Mouse (Mus musculus) intestine, embryonic 15.5 days (tissue): ENCODE results near the gene U2af1l4. TPM values are rescaled to one million over a fixed set of nuclear protein-coding genes. Genes with fewer than 3 reads are reported as not detected.
A peak's percentile ranks its signal among the peaks of the same experiment; 100 is the strongest.

Experiments used
- ATAC-seq: fragments of 200-750 bp; cut with Nextera tagmentation; 2 replicates; pipeline ENCODE4 v1.8.0; 2017; ENCODE audit warnings: moderate TSS enrichment, moderate library complexity
- H3K27ac ChIP-seq: fragments of 300-500 bp; sonication (generic); 2 replicates; pipeline ENCODE4 v1.5.1; 2015; ENCODE audit warnings: mild to moderate bottlenecking, inconsistent platforms
- H3K27me3 ChIP-seq: fragments of 300-500 bp; sonication (generic); replicated peaks from 2 replicates; pipeline ENCODE4 v1.6.1; 2015; ENCODE audit warnings: inconsistent platforms
- H3K36me3 ChIP-seq: fragments of 300-500 bp; sonication (generic); 2 replicates; pipeline ENCODE4 v1.6.1; 2015; ENCODE audit warnings: inconsistent platforms
- H3K4me1 ChIP-seq: fragments of 300-500 bp; sonication (generic); replicated peaks from 2 replicates; pipeline ENCODE4 v1.6.1; 2015; ENCODE audit warnings: inconsistent platforms
- H3K4me2 ChIP-seq: fragments of 300-500 bp; sonication (generic); replicated peaks from 2 replicates; pipeline ENCODE4 v1.6.1; 2015; ENCODE audit warnings: mild to moderate bottlenecking, inconsistent platforms
- H3K4me3 ChIP-seq: fragments of 300-500 bp; sonication (generic); replicated peaks from 2 replicates; pipeline ENCODE4 v1.5.1; 2015; ENCODE audit warnings: inconsistent platforms
- H3K9ac ChIP-seq: fragments of 300-500 bp; sonication (generic); 2 replicates; pipeline ENCODE4 v1.6.1; 2015; ENCODE audit warnings: inconsistent platforms
- H3K9me3 ChIP-seq: fragments of 300-500 bp; sonication (generic); 2 replicates; pipeline ENCODE4 v1.6.1; 2016; ENCODE audit warnings: inconsistent platforms
- WGBS: fragments of 180-500 bp; shearing (Covaris S2); methylation state at CpG from one replicate; pipeline ENCODE4 v1.1.7; 2015; 5-methylcytosine and 5-hydroxymethylcytosine counted together
- polyA plus RNA-seq: library from polyadenylated mRNA; unstranded; fragments of >200 nt; fragmentation: Nextera tagmentation; extraction: Ambion mirVana; gene quantifications from 2 replicates; pipeline ENCODE4 v1.2.1, GENCODE M21; 2015

Gene U2af1l4
- polyA plus RNA-seq, 1 experiment from 2014 or later: 76.6 TPM

DNA sequence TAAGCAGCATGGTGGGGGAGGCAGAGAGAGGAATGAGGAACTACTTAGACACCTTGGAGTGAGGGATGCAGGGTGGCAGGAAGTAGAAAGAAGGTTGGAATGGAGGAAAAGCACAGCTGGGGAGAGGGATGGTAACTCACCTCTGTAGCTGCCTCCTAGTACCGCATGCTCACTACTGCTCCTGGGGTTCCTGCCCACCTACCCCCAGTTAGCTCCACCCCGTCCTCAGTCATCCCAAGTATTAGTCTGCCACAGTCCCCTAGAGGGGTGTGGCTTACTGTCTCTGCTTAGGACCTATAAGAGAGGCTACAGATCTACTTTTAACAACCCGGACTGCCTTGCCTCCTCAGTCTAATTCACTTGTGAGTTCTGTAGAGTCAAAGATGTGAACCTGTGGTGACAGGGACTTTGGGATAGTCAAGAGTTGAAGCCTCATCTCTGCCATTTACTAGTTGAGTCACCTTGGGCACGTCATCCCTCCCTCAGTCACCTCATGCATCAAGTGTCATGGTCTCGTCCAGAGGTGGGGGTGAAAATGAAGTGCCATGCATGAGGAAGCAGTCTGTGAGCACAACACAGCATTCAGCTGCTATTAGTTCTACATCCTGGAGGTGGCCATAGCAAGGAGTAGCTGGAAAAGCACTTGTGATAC, 29.8 kb downstream of the U2af1l4 start:
- H3K4me2 ChIP-seq: no peak overlapping the region
- no peaks in the 10 kb centered on the region for H3K9me3 ChIP-seq
- H3K4me1 ChIP-seq: peaks cover 23% of the 10 kb centered on the region
- no peaks in the 10 kb centered on the region for H3K36me3 ChIP-seq
- no peak overlapping the region for H3K9ac ChIP-seq
- no peak overlapping the region for H3K27ac ChIP-seq
- H3K4me3 ChIP-seq: no peak overlapping the region
- WGBS: 54% methylated on average over 5 of the region's 5 CpGs
- no peak for ATAC-seq
- no peaks in the 10 kb centered on the region for H3K27me3 ChIP-seq

DNA sequence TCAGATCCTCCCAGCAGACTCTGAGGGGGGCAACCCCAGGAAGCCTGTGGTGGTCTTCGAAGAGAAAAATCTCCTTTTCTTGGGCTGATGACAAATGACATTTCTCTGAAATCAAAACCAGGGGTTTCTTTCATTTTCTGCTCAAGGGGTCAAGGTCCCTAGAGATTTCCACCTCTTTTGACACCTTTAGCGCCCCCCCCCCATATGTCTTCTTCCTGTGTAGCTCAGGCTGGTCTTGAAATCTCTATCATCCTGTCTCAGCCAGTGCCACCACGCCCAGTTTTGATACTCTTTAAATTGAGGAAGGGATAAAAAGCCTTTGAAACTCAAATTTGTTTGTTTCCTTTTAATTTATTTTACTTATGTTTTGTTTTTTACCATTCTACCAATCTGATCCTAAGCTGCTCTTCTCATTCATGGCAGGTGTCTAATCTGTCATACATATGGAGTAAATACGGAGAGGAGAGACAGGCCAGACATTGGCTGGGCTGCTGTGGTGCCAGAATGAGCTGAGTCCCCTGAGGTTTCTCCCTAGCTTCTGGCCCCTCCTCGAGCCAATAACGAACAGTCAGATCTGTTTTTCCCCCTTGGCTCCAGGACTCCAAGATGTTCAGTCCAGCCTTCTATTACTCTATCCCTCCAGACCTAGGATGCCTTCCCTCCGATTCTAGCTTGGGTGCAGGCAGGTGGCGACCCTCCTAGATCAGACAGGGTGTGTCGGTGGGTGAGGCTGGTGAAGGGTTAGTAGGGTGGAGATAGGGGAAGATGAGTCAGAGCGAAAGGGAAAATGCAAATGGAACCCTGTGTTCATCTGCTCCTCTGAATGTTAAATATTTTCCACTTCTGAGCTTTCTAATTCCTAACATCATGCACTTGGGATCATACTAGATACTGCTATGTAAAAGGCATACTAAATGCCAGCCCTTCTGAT, 30.7 kb downstream of the U2af1l4 start:
- no peak overlapping the region for H3K27ac ChIP-seq
- peaks cover 23% of the 10 kb centered on the region for H3K4me1 ChIP-seq
- H3K4me3 ChIP-seq: no peak overlapping the region
- H3K9me3 ChIP-seq: no peaks in the 10 kb centered on the region
- no peaks in the 10 kb centered on the region for H3K27me3 ChIP-seq
- H3K4me2 ChIP-seq: no peak overlapping the region
- no peak overlapping the region for H3K9ac ChIP-seq
- 66% methylated on average over 10 of the region's 10 CpGs for WGBS
- no peak for ATAC-seq
- H3K36me3 ChIP-seq: no peaks in the 10 kb centered on the region

DNA sequence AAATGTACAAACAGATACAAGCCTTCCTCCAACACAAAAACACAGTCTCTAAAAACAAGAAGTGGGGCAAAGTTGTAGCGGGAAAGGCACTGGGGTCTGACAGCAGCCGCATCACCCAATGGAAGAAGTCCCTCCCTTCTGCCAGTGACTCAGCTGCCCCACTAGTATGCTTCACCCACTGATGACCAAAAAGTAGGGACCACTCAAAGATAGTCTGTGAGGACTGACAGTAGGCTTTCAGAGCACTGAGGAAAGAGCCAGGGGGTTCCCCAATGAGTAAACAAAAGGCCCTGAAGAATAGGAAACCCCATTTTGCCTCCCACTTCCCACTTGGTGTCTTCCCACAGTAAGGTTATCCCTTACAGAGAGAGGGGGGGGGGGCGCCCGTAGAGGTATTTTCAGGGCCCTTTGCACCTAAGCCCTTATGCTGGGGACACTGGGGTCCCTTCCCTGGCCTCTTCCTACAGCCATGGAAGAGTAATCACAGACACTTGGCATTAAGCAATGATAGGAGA, 31.5 kb downstream of the U2af1l4 start:
- no peaks in the 10 kb centered on the region for H3K27me3 ChIP-seq
- WGBS: 75% methylated on average over 4 of the region's 4 CpGs
- H3K4me2 ChIP-seq: no peak overlapping the region

DNA sequence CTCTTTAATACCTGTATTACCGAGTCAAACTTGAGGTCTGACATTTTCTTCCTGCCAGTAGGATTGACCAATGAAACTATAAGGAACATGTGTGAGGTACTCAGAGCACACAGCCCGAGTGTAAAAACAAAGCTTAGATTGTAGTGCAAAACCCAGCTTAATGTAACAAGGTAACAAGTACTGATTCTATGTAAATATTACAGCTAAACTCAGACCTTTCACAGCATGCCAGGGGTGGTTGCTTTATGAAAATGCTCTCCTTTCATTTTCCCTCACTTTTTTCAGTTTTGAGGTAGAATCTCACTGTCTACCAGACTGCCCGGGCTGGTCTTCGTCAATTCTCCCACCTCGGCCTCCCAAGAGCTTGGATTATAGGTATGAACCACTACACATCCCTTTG, 33.0 kb downstream of the U2af1l4 start:
- H3K9ac ChIP-seq: no peak overlapping the region
- no peak for ATAC-seq
- H3K27me3 ChIP-seq: no peaks in the 10 kb centered on the region
- no peaks in the 10 kb centered on the region for H3K36me3 ChIP-seq
- H3K4me1 ChIP-seq: peaks cover 17% of the 10 kb centered on the region
- 80% methylated on average over 5 of the region's 5 CpGs for WGBS
- H3K27ac ChIP-seq: no peak overlapping the region
- no peak overlapping the region for H3K4me3 ChIP-seq
- H3K9me3 ChIP-seq: no peaks in the 10 kb centered on the region
- no peak overlapping the region for H3K4me2 ChIP-seq

More for the DNA sequence above, 31.5 kb downstream of the U2af1l4 start:
- Histone ChIP-seq H3K36me3 (no peaks in the 10 kb centered on the region), H3K4me1 (peaks cover 23% of the 10 kb centered on the region), H3K9me3 (no peaks in the 10 kb centered on the region), H3K27ac (no peak overlapping the region), H3K9ac (no peak overlapping the region), H3K4me3 (no peak overlapping the region)
- ATAC-seq: no peak

DNA sequence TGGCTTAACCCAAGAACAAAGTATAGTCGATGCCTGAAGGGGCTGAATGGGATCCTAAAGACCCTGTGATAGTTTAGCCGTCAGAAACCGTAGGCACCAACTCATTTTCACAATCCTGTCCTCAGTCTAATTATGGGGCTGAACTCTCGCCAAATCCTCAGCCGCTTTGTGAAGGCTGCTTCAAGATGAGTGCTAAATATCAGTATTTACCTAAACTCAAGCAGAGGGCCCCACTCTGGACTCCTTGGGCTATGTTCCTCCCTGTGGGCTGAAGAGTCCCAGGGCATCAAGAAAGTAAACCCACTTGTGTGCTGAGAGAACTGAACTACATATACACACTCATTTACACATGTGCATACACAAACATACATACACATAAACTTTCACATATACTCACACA, 33.7 kb downstream of the U2af1l4 start:
- no peak overlapping the region for H3K4me3 ChIP-seq
- no peaks in the 10 kb centered on the region for H3K9me3 ChIP-seq
- 84% methylated on average over 5 of the region's 5 CpGs for WGBS
- peaks cover 13% of the 10 kb centered on the region for H3K4me1 ChIP-seq
- no peak for ATAC-seq
- H3K9ac ChIP-seq: no peak overlapping the region
- no peaks in the 10 kb centered on the region for H3K27me3 ChIP-seq
- H3K27ac ChIP-seq: no peak overlapping the region
- H3K36me3 ChIP-seq: no peaks in the 10 kb centered on the region
- no peak overlapping the region for H3K4me2 ChIP-seq

DNA sequence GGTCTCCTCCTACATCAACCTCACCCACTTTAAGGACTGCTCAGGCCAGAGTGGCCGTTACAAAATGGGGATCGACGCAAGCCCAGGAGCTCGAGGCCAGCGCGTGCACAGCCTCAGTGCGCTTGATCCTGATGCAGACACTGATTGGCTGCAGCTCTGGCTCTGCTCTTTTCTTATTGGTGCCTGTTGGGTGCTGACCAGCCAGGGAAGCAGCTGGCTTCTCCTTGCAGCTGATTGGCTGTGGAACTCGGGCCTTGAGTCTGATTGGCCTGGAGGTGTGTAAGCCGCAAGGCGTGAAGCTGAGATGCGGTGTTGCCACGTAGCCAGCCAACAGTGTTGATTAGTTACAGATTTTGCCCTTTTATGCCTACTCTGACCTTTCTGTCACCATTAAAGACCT, 35.7 kb downstream of the U2af1l4 start, which contains the start of gene Zbtb32:
Gene Zbtb32, minus strand, starts transcription at position 124 of the 400 bp plus-strand sequence.
- peaks cover 7% of the 10 kb centered on the region for H3K4me1 ChIP-seq
- H3K36me3 ChIP-seq: no peaks in the 10 kb centered on the region
- H3K4me2 ChIP-seq: peak within 1 kb of the TSS; percentile 30
- no peak for ATAC-seq
- whole genome bisulfite sequencing: 93% methylated on average over 12 of the region's 12 CpGs
- 0 out of 2 replicates have a peak within 1 kb of the TSS, but pooled peaks have one; percentile 40 for H3K27ac ChIP-seq
- H3K4me3 ChIP-seq: no peak within 1 kb of the TSS
- H3K9ac ChIP-seq: no peak within 1 kb of the TSS
- no peaks in the 10 kb centered on the region for H3K27me3 ChIP-seq
- H3K9me3 ChIP-seq: no peaks in the 10 kb centered on the region

DNA sequence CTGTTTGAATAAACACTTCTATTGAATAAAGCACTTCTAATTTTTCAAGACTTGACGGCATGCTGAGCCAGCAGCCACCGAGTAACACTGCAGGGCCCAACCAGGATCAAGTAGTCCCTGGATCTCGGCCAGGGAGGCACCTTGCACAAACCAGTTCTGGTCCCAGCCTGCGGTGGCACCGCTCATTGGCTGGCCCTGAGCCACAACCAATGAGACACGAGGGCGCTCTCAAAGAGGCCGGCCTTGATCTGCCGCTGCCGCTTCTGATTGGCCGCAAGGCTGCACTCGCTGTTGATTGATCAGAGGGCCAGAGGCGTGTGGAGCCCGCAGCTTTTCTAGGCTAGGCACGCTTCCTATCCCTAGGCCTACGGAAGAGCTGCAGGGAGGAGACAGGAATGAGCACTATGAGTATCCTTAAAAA, 36.8 kb downstream of the U2af1l4 start:
- Histone ChIP-seq H3K27me3 (no peaks in the 10 kb centered on the region), H3K4me2 (peak overlapping the region; percentile 30), H3K9ac (no peak overlapping the region), H3K9me3 (no peaks in the 10 kb centered on the region), H3K36me3 (no peaks in the 10 kb centered on the region), H3K27ac (peak overlapping the region; percentile 40), H3K4me3 (no peak overlapping the region), H3K4me1 (peaks cover 3% of the 10 kb centered on the region; the same call in 1 of the 2 replicates)
- peak; percentile 93 for ATAC-seq
- WGBS: 2% methylated on average over 16 of the region's 16 CpGs

DNA sequence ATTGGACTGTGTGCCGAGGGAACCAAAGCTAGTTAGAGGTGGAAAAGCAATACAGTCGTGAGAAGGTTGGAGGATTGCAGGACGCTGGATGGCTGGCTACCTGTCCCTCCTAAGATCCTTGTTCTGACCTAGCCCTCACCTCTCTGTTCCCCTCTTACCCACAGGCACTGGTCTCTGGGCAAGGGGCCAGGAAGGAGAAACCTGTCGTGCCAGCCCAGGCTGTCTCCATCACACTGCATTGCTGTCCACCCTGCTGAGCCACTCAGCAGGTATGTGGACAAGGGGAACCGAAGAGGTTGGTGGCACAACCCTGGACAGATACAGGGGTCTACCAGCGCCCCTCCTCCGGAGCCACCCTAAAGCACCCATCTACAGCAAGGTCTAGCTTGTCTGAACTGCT, 37.5 kb downstream of the U2af1l4 start:
- Histone ChIP-seq H3K4me3 (no peak overlapping the region), H3K9me3 (no peaks in the 10 kb centered on the region), H3K36me3 (no peaks in the 10 kb centered on the region), H3K9ac (no peak overlapping the region), H3K27me3 (no peaks in the 10 kb centered on the region), H3K4me1 (peaks cover 3% of the 10 kb centered on the region; the same call in 1 of the 2 replicates), H3K4me2 (no peak overlapping the region), H3K27ac (peak overlapping the region; percentile 22)
- 69% methylated on average over 7 of the region's 7 CpGs for WGBS
- no peak for ATAC-seq

DNA sequence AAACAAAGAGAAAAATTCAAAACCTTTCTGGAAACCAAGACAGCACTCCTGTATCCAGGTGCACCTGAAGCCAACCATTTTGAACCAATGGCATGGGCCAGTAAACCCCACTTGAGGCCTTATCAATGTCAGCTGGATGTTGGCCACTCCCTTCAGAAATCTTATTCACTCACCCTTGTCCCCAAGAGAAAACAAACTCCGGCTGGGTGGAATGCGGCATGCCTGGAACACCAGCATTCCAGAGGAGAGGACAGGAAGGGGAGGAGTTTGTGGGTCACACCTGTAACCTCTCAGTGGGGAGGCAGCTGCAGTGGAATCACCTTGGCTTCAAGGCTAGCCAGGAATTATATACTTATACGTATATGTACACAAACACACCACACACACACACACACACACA, 39.5 kb downstream of the U2af1l4 start:
- peak; percentile 84 for ATAC-seq
- H3K27ac ChIP-seq: peak overlapping the region; percentile 27; the same call in 1 of the 2 replicates
- H3K9me3 ChIP-seq: no peaks in the 10 kb centered on the region
- H3K9ac ChIP-seq: no peak overlapping the region
- H3K4me2 ChIP-seq: no peak overlapping the region
- H3K36me3 ChIP-seq: no peaks in the 10 kb centered on the region
- H3K4me1 ChIP-seq: peaks cover 3% of the 10 kb centered on the region; the same call in 1 of the 2 replicates
- H3K4me3 ChIP-seq: no peak overlapping the region
- H3K27me3 ChIP-seq: no peaks in the 10 kb centered on the region
- 23% methylated on average over 3 of the region's 3 CpGs for whole genome bisulfite sequencing

DNA sequence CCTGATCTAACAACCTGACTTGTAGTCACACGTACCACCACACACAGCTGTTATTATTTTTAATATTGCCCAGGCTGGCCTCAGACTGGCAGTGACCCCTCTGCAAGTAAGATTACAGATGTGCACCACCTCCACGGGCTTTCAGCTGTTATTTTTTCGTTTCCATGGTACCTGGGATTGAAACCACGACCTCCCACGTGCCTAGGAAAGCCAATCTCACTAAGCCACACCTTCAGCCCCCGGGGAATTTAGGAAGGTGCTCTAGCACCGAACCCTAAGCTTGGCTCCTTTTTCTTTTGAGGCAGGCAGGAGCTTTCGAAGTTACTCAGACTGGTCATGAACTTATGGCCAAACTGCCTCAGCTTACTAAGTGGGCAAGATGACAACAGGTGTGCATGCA, 41.3 kb downstream of the U2af1l4 start:
- no peak overlapping the region for H3K9ac ChIP-seq
- no peak overlapping the region for H3K4me3 ChIP-seq
- no peak for ATAC-seq
- peaks cover 11% of the 10 kb centered on the region for H3K4me1 ChIP-seq
- H3K9me3 ChIP-seq: no peaks in the 10 kb centered on the region
- H3K36me3 ChIP-seq: no peaks in the 10 kb centered on the region
- no peak overlapping the region for H3K4me2 ChIP-seq
- no peak overlapping the region for H3K27ac ChIP-seq
- 59% methylated on average over 8 of the region's 8 CpGs for WGBS
- H3K27me3 ChIP-seq: no peaks in the 10 kb centered on the region

DNA sequence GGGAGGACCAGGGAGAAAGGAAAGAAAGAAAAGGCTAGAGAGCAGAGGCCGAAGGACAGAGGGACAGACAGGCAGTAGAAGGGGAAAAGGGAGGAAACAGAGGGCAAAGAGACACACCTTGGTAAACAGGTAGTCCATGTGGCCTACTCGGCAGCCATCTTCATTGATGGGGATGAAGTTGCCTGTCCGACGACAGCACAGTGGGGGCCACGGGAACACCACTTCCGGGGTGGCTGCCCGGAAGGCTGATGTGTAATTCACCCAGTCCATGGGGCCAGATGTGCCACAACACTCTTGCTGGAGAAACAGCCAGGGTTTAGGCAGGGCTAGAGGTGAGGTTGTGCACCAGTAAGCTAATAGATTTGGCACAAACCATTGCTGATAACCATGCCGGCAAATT, 41.8 kb downstream of the U2af1l4 start:
- Histone ChIP-seq H3K27ac (no peak overlapping the region), H3K9ac (no peak overlapping the region), H3K27me3 (no peaks in the 10 kb centered on the region), H3K4me2 (no peak overlapping the region), H3K36me3 (no peaks in the 10 kb centered on the region), H3K4me3 (no peak overlapping the region), H3K4me1 (peaks cover 14% of the 10 kb centered on the region; the same call in 1 of the 2 replicates), H3K9me3 (no peaks in the 10 kb centered on the region)
- 88% methylated on average over 8 of the region's 8 CpGs for WGBS
- ATAC-seq: no peak

DNA sequence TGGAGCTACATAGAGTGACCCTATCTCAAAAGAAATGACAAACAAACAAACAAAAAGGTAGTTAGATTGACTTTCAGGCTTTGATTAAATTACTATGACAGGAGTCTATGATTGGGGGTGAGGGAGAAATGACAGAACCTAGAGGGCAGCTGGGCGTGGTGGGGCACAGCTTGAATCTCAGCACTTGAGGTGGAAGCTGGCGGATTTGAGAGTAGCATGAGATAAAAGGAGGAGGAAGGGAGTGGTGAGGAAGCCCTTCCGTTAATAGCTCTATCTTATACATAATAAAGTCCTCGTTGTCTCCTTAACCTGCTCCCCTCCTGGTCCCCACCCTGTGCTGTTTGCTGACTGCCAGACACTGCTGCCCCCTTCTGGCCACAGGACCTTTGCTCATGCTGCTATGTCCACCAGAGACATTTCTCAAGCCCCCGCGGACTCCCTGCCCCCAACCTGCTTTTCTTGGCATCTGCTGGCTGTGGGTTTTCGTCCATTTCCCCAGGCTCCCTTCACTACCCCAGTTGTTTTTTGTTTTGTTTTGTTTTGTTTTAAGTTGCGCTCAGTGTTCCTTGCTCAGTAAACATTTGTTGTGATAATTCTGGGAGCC, 44.7 kb downstream of the U2af1l4 start:
- Histone ChIP-seq H3K4me1 (peaks cover 16% of the 10 kb centered on the region), H3K4me2 (no peak overlapping the region), H3K9me3 (no peaks in the 10 kb centered on the region), H3K27ac (no peak overlapping the region), H3K9ac (no peak overlapping the region), H3K27me3 (no peaks in the 10 kb centered on the region), H3K36me3 (no peaks in the 10 kb centered on the region), H3K4me3 (no peak overlapping the region)
- 25% methylated on average over 8 of the region's 8 CpGs for WGBS
- ATAC-seq: peak; percentile 46
